Mouse (Mus musculus) frontal cortex, postnatal 14 days (tissue): ENCODE measurements around the gene Mgat4a.

ENCODE experiments used
- DNase-seq, 2 experiments: peaks; one replicate each; pipeline ENCODE4 v3.0.0; 2022; ENCODE audit warnings: low spot score in 2 of 2

The Mgat4a gene

DNA sequence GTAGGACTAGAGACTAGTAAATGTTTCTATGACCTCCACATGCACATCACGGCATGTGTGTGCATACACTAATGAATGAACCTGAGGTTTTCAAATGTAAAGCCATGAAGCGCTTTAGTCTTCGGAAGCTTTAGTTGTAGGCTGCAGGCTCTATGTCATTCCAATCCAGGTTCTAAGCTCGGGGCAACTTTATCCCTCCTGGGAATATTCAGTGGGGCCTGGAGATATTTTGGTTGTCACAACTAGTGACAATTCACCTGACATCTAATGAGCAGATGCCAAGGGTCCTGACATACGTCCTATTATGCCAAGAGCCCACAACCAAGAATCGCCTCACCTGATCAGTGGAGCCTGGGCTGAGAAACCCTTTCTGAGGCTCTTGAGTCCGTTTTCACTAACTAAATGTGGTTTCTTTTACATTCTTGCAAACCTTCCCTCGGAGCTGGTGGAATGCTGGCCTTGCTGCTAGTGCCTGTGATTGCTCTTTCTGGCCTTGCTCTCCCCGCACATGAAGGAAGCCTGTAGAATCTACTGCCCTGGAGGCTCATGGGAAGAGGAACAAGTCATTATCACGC lies 75.9 kb downstream of the Mgat4a start:
- DNase-seq, result no peak

DNA sequence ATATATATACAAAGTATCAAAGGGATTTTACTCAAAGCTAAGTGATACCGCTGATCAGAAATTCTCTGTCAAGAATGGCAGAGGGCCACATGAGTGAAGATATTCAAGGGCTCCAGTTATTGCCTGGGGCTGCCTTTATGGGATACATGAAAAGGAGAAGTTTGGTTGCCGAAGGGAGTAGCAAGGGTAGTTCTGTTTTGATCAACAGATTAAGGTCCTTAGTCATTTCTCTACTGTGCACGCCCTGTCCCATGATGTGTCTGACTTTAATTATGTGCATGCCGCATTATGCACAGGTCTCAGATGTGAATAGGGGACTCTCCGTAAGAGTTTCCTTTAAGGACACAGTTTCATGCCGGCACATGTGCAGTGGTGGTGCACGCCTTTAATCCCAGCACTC lies 83.3 kb downstream of the Mgat4a start:
- DNase-seq, result no peak

DNA sequence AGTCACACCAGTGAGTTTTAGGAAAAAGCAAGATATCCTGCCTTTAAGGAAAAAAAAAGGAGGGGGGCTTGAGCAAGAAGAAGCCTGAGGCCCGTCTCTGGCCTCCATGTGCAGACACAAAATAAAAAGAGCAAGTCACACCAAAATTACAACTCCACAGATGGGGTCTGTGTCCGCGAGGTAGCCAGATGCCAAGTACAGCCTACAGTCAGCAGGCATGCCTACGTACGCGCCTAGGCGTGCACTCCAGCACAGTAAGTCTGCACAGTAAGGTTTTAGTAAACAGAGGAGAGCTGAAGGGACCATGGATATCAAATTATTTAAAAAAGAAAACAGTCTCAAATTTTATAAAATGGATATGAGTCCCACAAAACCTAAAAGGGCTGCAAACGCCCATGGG lies 89.5 kb downstream of the Mgat4a start:
- DNase-seq, result no peak

DNA sequence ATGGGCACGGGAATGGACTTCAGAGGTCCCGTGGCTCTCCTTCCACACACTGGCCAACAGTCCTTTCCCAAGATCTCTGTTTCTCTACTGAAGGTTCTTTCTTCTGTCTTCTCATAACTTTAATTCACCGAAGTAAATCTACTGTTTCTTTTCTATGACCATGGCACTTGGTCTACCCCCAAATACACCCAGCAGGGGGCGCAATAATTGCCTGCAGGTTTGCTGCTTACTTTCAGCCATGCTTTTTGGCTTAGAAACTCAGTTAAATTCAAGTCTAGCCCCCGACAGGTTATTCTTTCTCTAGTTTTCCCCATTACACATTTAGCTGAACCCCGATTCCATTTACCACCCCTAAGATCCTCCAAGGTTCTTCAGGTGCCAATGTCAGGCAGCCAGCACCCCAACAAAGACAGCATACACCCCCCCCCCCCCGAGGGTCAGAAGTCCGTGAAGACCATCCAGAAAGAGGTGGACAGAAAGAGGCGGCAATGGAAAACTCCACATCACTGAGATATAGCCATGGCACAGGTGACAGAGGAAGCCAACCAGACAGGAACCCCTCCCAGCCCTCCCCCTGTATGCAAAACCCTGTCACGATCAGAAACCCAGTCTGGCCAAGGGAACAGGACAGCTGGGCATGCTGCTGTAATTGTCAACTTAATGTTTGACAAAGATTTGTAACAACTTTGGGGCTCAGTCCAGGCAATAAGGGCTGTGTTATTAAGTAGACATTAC lies 92.3 kb downstream of the Mgat4a start:
- peak in 1 of 2 experiments; percentile 48 for DNase-seq

DNA sequence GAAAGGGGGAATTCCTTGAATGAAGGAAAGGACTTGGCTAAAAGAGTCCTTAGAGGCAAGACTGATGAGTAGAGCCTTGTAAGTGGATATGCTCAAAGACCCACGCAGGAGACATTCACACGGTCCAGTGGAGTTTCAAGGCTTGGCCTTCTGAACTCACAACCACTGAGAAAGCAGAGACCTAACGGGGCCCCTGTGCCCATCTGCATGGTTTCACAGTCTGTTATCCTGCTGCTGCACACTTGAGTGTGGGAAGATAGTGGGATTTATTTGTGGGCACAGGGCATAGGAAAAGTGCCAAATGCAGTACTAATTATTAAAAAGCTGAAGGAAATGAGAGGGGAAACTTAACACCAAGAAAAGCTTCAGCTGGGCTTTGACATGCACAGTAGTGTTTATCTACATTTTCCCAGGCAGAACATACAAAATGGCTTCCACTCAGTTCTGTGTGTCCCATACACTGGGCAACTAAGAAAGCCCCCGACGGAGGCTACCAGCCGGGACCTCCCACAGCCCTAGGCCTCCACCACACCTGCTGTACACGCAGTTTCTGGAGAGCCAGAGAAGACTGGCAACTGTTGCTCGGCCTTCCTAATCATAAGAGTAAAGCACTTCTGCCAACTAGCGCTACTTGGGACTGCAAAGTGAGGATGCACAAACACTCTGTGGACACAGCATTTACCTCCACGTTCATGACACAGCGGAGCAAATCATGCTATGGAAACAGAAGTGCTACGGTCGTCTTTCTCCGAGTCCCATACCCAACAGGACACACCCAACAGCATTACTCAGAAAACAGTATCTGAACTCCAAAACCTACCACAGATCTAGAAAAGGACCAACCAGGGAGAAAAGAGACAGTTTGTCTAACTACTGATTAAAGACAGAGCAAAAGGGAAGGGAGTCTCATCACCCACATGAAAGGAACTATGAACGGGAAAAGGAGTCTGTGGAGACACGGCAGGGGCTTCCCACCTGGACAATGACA lies 97.7 kb downstream of the Mgat4a start:
- no peak for DNase-seq

DNA sequence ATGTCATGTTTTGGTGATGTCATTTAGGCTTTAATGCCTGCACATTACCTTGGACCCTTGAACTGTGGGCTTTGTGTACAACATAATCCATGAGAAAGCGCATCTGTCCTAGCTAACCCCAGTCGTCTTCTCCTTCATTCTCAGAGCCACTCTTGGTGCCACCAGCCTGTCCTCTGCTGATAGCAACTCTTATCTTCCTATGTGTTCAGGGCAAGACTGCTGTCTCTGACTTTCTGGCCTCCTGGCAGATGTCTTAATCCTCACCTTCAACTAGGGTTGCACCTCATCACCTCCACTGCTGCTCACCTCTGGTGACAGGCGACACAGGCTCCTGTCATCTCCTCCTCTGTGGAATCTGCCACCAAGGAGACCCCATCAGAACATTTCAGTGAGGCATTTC lies 104.4 kb downstream of the Mgat4a start:
- DNase-seq, result no peak

DNA sequence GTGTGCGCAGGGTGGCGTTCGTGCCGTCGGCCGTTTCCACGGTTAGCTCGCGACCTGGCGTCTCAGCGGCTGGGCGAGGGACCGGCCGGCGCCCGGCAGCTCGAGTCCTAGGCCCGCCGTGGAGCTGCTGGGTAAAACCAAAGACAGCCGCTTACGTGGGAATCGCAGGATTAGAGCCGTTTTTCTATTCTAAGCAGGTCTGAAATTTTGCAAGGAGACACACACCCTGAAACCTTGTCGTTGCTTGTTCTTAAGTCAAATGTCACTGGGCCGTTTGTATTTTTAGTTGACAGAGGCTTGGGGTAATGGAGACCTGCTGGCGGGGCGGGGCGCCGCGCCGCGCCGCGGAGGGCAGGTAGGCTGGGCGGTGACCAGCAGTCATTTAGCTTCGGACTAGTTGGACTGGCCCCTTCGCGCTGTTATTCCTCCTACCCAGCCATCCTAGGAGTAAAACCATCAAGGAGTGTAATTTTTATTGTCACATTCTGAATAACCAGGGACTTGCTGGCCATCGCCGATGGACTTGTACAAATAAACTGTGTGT lies 110.4 kb downstream of the Mgat4a start:
- no peak for DNase-seq

DNA sequence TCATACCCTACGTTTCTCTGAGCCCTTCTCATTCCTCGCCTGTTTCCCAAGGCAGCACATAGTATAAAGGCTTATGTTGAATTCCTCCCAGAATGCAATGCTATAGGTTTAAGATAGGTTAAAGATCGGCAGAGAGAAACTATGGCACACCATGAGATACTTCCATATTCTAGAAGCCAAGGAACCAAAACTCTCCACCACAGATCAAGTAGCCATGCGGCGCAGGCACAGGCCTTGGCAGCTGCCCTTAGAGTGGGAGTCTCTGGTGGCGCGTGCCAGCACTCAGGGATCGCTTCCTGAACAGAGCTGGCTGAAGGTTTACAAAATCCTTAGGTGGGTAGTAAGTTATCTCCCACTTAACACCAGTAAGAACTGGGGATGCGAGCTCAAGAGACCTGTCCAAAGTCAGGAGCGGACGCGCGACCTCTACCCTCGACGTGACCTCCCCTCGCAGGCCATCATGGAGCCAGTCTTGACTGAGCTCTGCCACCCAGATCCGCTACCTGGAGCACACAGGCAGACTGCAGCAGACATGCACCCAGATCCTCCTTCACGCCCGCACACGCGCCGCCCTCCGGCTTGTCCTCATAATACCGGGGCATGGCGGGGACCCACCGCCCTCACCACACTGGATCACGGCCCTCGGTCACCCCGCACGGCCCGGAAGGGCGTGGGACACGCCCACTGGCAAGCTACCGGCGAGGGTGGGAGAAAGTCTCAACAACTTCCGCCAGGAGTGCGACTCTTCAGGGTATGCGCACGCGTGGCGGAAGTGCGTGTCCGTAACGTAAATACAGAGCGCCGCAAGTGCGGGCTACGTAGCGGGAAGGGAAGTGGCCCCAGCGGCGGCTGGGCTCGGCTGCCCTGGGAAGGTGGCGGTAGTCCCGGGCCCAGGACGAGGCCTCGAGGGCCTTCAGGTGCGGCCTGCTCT lies 111.2 kb downstream of the Mgat4a start, which contains the start of the genes Coa5 and Unc50:
TSS of gene Coa5 (minus strand) at position 738 of the 931 bp plus-strand sequence.
TSS of gene Unc50 (plus strand) at position 774 of the 931 bp plus-strand sequence.
- peak; percentile 91 to 92 for DNase-seq

DNA sequence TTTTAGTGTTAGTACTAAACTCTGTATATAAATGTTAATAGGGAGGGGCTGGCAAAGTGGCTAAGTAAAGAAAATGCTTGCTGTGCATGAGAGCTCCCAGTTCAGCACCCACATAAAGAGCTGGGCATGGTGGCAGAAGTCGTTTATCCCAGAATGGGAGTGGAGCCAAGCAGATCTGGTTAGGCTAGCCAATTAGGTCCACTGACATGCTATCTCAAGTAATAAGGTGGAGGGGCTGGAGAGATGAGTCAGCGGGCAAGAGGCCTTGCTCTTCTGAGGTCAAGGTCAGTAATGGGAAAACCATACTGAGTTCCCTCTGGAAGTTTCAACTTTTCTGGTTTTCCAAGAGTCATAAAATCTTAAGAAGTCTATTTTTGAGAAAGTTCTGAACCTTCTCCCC lies 111.9 kb downstream of the Mgat4a start:
- DNase-seq, result no peak

DNA sequence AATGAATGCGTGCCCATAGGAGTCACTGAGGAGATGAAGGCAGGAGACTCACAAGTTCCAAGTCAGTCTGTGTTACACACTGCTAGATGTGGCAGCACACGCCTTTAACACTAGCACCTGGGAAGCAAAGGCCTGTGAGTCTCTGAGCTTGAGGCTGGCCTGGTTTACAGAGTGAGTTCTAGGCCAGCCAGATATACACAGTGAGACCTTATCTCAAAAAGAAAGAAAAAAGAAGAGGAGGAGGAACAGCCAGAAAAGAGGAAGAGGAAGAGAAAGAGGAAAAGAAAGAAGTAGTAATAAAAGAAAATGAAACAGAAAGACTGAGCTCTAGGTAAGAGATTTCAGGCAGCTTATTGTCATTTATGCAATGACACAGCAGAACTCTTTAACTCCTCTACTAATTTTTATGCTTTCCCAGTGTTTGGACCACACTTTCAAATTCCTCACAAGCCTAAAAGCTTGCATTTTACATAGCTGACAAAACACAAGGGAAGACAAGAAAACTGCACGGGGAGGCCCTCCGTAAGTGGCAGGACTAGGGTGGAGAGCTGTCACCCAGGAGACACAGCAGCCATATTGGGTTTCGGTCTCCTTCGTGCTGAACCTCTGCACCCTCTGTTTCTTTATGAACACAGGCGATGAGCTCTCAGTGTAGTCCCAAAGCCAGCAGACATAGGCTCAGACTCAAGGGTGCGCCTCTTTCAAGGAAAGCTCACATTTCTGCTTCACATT lies 113.5 kb downstream of the Mgat4a start:
- DNase-seq, result no peak

DNA sequence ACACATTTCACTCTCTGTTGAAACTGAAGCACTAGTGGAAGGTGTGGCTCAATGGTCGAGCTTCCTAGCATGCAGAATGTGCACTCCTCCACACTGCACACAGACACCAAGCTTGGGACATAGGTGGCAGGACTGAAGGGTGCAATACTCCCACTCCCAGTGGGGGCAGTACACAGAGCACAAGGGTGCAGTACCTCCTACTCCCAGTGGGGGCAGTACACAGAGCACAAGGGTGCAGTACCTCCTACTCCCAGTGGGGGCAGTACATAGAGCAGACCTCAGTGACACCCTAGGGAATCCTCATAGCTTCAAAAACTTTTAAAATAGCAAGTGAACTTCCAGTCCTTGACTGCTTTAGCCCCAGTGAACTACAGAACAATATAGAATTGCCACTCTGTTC lies 121.4 kb downstream of the Mgat4a start:
- DNase-seq, result peak in 1 of 2 experiments; percentile 30

DNA sequence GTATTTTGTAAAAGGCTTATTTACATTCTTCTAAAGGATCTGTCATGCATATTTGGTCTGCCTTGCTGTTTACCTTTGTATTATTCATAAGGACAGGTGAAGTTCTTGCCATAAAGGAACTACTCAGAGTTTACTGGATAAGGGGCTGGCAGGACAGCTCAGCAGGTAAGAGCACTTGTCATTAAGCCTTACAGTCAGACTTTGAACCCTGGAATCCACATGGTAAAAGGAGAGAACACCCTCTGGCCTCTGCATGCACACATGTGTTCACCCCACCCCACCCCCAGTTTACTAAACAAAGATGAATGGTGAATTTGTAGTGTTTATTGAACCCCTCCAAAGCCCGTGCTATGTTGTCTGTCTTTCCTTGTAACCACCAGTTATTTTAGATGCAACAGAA lies 125.4 kb downstream of the Mgat4a start:
- DNase-seq, result no peak

DNA sequence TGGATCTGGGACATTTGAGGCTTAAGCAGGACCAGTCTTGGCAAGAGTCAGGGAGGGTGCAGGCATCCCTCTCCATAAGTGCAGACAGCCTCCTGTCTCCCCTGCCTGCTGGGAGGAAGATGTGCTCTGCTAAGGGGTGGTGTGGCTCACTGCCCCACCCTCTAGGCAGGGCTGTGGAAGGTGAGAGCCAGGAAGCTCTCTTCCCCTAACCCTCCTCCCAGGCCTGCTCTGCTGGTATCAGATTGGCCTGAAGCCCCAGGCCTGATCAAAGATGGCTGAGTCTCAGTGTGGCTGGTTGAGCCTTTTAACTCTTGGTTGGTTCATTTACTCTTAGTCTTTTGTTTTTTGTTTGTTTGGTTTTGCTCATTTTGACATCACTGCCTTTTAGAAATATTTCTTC lies 131.2 kb downstream of the Mgat4a start:
- no peak for DNase-seq

DNA sequence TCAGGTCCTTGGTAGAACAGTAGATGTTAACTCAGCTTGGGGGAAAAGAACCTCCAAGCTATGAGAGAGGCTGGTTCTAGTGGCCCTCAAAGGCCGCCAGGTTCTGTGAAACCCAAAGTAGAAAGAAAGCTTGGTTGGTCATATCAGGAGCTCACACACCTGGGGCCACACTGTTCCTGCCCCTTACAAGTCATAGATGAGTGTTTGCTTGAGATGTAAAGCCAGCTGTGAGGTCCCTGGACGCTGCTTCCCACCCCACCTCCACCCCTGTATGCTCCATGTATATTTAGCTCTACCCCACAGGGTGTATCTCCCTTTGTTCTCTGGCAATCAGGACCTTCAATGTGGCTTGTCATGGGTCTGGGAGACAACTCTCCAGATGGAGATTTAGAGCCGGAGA lies 132.1 kb downstream of the Mgat4a start:
- no peak for DNase-seq

DNA sequence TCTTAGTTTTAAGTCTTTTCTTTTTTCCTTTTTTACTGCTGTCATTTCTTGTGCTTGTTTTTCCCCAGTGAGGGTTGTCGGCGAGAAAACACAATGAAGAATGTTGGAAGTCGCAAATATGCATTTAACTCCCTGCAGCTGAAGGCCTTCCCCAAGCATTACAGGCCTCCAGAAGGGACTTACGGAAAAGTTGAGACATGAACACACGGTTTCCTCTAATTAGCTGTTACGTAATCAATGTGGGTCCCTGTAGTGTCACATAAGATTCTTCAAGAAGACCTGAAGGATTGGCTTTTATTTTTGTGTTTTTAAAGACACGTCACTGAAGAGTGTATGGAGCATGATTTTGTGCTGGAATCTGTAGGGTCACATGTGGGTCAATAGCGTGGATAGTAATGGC lies 132.8 kb downstream of the Mgat4a start:
- DNase-seq, result no peak

DNA sequence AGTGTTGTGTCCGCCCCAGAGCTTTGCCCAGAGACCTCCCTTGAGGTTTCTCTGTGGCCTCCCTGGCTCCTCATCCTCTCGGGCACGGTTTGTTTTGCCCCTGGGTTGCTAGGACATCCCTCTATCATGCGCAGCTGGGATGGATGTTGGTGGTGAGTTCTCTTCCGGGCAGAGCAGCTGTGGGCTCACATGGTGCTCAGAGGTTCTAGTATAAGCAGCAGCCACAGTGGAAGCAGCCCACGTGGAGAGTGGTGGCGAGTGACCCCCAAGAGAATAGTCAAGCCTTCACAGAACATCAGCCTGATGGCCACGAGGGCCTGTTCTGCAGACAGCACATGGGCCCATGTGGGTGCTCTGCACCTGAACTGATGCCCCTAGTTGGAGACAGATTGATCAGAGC lies 133.6 kb downstream of the Mgat4a start:
- DNase-seq, result no peak

DNA sequence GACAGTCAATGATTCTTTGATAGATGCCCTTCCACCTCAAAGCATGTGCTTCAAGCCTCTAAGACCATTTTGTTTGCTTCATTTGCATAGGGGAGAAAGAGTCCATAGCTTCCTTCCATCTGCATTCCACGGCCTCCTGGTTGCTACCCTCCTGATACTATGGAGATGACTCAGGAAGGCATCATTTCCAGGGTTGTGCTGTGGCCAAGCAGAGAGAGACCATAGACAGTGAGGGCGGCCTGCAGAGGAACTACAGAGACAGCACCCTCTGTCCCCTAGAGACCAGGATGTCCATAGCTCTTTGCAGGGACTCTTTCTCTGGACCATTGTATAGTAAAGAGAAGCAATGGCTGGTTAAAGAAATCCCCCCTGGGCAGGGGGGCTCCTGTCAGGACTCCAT lies 135.7 kb downstream of the Mgat4a start:
- DNase-seq, result no peak

DNA sequence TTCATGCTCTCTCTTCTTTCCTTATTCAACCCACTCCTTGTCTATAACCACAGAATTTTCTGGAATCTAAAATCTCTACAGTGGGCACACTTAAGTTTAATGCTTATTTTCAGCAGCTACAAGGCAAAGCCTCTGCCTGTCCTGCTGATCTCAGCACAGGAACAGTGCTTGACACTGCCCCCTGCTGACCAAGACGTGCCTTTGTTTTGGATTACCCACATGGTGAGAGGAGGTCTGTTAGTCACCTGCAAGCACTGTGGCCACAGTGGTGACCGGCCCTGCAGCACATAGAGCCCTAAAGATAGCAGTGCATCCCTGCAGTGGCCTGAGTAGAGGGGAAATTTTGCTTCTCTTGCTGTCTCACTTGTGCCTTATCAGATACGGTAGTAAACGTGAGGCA lies 139.1 kb downstream of the Mgat4a start:
- peak in 1 of 2 experiments; percentile 42 for DNase-seq

DNA sequence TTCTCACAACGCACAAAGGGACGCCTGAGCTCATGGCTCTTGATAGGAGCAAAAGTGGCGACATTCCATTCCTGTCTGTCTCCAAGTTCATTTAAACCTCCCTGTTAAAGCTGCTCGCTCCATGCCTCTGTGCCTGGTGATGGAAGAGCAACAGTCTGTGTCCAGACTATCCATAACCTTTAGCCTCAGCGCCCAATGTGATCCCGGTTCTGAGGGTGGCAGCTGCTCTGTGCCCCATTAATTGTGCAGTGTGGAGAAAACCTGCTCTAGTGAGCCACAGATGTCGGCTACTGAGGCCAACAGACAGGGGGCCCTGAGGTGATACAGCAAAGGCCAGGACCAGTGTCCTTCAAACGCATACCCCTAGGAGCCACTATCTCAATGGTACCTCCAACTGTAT lies 141.1 kb downstream of the Mgat4a start:
- DNase-seq, result no peak

DNA sequence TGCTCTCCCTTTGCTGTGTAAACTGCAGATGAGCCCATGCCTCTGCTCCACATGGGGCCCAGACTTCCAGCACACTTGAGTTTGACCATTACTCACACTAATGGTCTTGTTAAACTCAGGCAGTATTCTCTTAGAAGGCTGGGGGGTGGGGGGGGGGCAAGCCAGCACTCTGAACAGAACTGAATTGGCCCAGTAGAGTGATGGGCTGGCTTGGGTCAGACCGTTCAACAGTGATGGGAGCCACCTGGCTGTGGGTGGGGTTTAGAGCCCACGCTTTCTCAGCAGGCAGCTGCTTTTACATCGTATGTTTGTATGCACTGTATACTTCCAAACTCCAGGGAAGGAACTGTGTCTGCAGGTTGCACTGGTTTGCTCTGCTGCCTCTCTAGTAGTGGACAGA lies 141.9 kb downstream of the Mgat4a start:
- DNase-seq, result no peak
